Mouse (Mus musculus) ES-E14 (cell line): Measurements from ENCODE around the gene Ntn1.

Experiments used
- CHD2 ChIP-seq: IDR thresholded peaks from 2 replicates; pipeline ENCODE4 v1.6.1; 2014; ENCODE audit warnings: mild to moderate bottlenecking, low read depth, low read length, inconsistent platforms
- HCFC1 ChIP-seq: IDR thresholded peaks from 2 replicates; pipeline ENCODE4 v1.6.1; 2012; ENCODE audit warnings: low read length, inconsistent platforms, borderline replicate concordance; ENCODE audit not compliant: insufficient read depth
- MAFK ChIP-seq: IDR thresholded peaks from 2 replicates; pipeline ENCODE4 v1.6.1; 2014; ENCODE audit warnings: mild to moderate bottlenecking, low read depth, low read length, inconsistent platforms; ENCODE audit not compliant: insufficient read depth
- ZC3H11A ChIP-seq: IDR thresholded peaks from 2 replicates; pipeline ENCODE4 v1.6.1; 2012; ENCODE audit warnings: low read depth, mild to moderate bottlenecking, inconsistent platforms, low read length, borderline replicate concordance
- ZNF384 ChIP-seq: IDR thresholded peaks from 2 replicates; pipeline ENCODE4 v1.6.1; 2012; ENCODE audit warnings: low read depth, low read length, inconsistent platforms

DNA sequence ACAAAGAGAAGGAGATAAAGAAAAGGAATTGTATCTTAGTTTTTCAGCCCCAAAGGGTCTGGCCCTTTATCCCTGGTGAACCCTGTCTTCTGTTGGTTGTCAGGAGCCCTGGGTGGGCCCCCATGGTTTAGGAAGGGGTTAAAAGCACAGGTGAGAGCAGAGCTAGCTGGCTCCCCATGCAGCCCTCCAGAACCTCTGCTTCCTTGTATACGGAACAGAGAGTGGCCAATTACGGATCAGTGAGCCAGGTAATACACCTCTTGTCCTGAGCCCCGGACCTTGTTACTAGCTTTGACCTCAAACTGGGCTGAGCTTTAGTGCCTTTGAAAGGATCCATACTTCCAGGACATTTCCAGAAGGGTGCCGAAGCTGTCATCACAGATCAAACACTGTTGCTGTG is 200.1 kb downstream of the Ntn1 start:
- TF ChIP-seq MAFK = no peak
- no peak for TF ChIP-seq HCFC1
- TF ChIP-seq ZNF384 = no peak
- no peak for TF ChIP-seq ZC3H11A
- TF ChIP-seq CHD2 = no peak
